Mouse (Mus musculus): ENCODE measurements around the gene Slc25a20. TPM values are rescaled to one million over a fixed set of nuclear protein-coding genes. Genes with fewer than 3 reads are reported as not detected.

Gene Slc25a20
- polyA plus RNA-seq, 1 experiment from 2014 or later: 75.1 TPM

DNA sequence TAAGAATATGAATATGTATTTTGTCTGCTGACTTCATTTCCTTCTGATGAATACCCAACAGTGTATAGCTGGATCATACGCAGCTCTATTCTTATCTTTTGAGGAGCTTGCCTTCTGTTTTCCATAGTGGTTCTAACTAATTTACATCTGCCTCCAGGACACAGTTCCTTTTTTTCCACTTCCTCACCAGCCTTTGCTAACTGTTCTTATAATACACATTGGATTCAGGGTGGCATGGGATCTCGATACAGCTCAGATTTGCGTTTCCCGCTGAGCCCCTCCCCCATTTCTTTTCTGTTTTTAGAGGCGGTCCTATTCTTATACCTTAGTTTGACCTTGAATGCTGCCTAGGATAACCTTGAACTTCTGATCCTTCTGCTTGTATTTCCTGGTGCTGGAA, 64.2 kb downstream of the Slc25a20 start:
- H3K27me3 ChIP-seq (ENCODE audit: control insufficient read depth, insufficient read depth, low read length): no peaks in the 10 kb centered on the region
- H3K9me3 ChIP-seq (ENCODE audit: control insufficient read depth, low read length): no peaks in the 10 kb centered on the region
- no peak for DNase-seq (ENCODE audit: low spot score)
- 92% methylated on average over 5 of the region's 5 CpGs for WGBS
- ATAC-seq (ENCODE audit: low FRiP score, low TSS enrichment): no peak
- H3K36me3 ChIP-seq (ENCODE audit: control insufficient read depth, insufficient read depth, low read length): no peaks in the 10 kb centered on the region; the same call in 1 of the 2 replicates
- H3K27ac ChIP-seq (replicated peaks): no peak overlapping the region
- TF ChIP-seq CTCF (IDR thresholded peaks at IDR 0.05; ENCODE audit: low read depth) (no peak), EP300 (optimal IDR thresholded peaks at IDR 0.05) (no peak)
- H3K4me1 ChIP-seq (replicated peaks; ENCODE audit: control insufficient read depth, insufficient read depth): no peaks in the 10 kb centered on the region
- no peak overlapping the region for H3K9ac ChIP-seq (ENCODE audit: low read length)
- H3K4me2 ChIP-seq (replicated peaks; ENCODE audit: low read depth): no peak overlapping the region
- no peak overlapping the region for H3K4me3 ChIP-seq (ENCODE audit: low read depth, low read length)

DNA sequence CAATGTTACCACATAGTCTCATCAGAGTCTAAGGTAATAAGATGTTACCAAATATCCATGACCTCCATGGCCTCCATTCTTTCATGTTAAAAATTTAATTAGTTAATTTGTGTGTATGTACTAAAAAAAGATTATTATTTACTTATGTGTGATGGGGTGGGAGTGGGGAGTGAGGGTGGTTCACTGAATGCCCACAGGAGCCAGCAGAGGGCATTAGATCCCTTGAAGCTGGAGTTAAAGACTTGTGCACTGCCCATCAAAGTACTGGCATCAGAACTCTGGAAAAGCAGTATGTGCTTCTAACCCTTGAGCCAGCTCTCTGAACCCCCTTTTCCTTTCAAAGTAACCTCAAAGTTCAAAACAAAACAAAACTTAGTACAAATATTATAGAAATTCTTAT, 67.2 kb downstream of the Slc25a20 start:
- Histone ChIP-seq H3K27me3 (ENCODE audit: control insufficient read depth, insufficient read depth, low read length) (no peaks in the 10 kb centered on the region), H3K36me3 (ENCODE audit: control insufficient read depth, insufficient read depth, low read length) (no peaks in the 10 kb centered on the region; the same call in 1 of the 2 replicates), H3K4me3 (ENCODE audit: low read depth, low read length) (no peak overlapping the region), H3K27ac (replicated peaks) (no peak overlapping the region), H3K4me2 (replicated peaks; ENCODE audit: low read depth) (no peak overlapping the region), H3K9ac (ENCODE audit: low read length) (no peak overlapping the region), H3K4me1 (replicated peaks; ENCODE audit: control insufficient read depth, insufficient read depth) (no peaks in the 10 kb centered on the region), H3K9me3 (ENCODE audit: control insufficient read depth, low read length) (no peaks in the 10 kb centered on the region)
- DNase-seq (ENCODE audit: low spot score): no peak
- TF ChIP-seq EP300 (optimal IDR thresholded peaks at IDR 0.05): no peak
- TF ChIP-seq CTCF (IDR thresholded peaks at IDR 0.05; ENCODE audit: low read depth): peak; percentile 49
- ATAC-seq (ENCODE audit: low FRiP score, low TSS enrichment): no peak

DNA sequence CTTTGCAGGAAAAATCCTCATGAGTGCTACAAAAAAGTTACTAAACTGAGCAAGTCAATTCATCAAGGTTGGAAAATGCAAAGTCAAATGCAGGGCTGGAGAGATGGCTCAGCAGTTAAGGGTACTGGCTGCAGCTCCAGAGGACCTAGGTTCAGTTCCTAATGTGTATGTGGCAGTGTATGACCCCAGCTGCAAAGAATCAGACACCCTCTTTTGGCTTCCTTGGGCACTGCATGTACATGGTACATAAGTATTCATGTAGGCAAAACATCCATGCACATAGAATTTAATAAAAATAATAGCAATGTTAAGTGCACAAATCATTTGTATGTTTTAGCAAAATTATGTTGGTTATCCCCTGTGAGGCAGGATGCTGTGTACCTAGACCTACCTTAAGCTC, 70.6 kb downstream of the Slc25a20 start:
- DNase-seq (ENCODE audit: low spot score): no peak
- TF ChIP-seq EP300 (optimal IDR thresholded peaks at IDR 0.05): no peak
- peak; percentile 58 for TF ChIP-seq CTCF (IDR thresholded peaks at IDR 0.05; ENCODE audit: low read depth)
- Histone ChIP-seq H3K4me1 (replicated peaks; ENCODE audit: control insufficient read depth, insufficient read depth) (no peaks in the 10 kb centered on the region), H3K4me3 (ENCODE audit: low read depth, low read length) (no peak overlapping the region), H3K9me3 (ENCODE audit: control insufficient read depth, low read length) (no peaks in the 10 kb centered on the region), H3K9ac (ENCODE audit: low read length) (no peak overlapping the region), H3K27me3 (ENCODE audit: control insufficient read depth, insufficient read depth, low read length) (no peaks in the 10 kb centered on the region), H3K36me3 (ENCODE audit: control insufficient read depth, insufficient read depth, low read length) (peaks cover 3% of the 10 kb centered on the region), H3K4me2 (replicated peaks; ENCODE audit: low read depth) (no peak overlapping the region), H3K27ac (replicated peaks) (no peak overlapping the region)
- no peak for ATAC-seq (ENCODE audit: low FRiP score, low TSS enrichment)

Small RNAs within 50 kb of the gene (microRNA-seq; reads per million reads assigned to microRNA genes)
- gene Gm26298: not detected

Other genes starting within 250 kb of the Slc25a20 start
- 0.39 and 0.41 TPM in 2 replicates for gene Ccdc36, start 233.6 kb upstream of the Slc25a20 start, polyA plus RNA-seq (2015; fragmentation: Nextera tagmentation; extraction: Ambion mirVana)
- not detected in 2 replicates for gene BC048562, start 225.6 kb upstream of the Slc25a20 start, polyA plus RNA-seq (2015; fragmentation: Nextera tagmentation; extraction: Ambion mirVana)
- 29.7 and 32.2 TPM in 2 replicates for gene Ccdc71, start 201.6 kb upstream of the Slc25a20 start, polyA plus RNA-seq (2015; fragmentation: Nextera tagmentation; extraction: Ambion mirVana)
- gene Klhdc8b, start 200.5 kb upstream of the Slc25a20 start, polyA plus RNA-seq (2015; fragmentation: Nextera tagmentation; extraction: Ambion mirVana): 37.2 and 46.7 TPM in 2 replicates
- 19.2 and 21.8 TPM in 2 replicates for gene Lamb2, start 182.4 kb upstream of the Slc25a20 start, polyA plus RNA-seq (2015; fragmentation: Nextera tagmentation; extraction: Ambion mirVana)
- gene Usp19, start 171.5 kb upstream of the Slc25a20 start, polyA plus RNA-seq (2015; fragmentation: Nextera tagmentation; extraction: Ambion mirVana): 22.2 and 22.7 TPM in 2 replicates
- gene Qars, start 154.4 kb upstream of the Slc25a20 start, polyA plus RNA-seq (2015; fragmentation: Nextera tagmentation; extraction: Ambion mirVana): 66.4 and 70.6 TPM in 2 replicates
- 47.7 and 50.5 TPM in 2 replicates for gene Qrich1, start 145.3 kb upstream of the Slc25a20 start, polyA plus RNA-seq (2015; fragmentation: Nextera tagmentation; extraction: Ambion mirVana)
- 67.1 and 70.6 TPM in 2 replicates for gene Impdh2, start 101.8 kb upstream of the Slc25a20 start, polyA plus RNA-seq (2015; fragmentation: Nextera tagmentation; extraction: Ambion mirVana)
- gene Ndufaf3, start 94.7 kb upstream of the Slc25a20 start, polyA plus RNA-seq (2015; fragmentation: Nextera tagmentation; extraction: Ambion mirVana): 40.4 and 42.4 TPM in 2 replicates
- 44.9 and 50.5 TPM in 2 replicates for gene Dalrd3, start 92.2 kb upstream of the Slc25a20 start, polyA plus RNA-seq (2015; fragmentation: Nextera tagmentation; extraction: Ambion mirVana)
- gene Wdr6, start 83.3 kb upstream of the Slc25a20 start, polyA plus RNA-seq (2015; fragmentation: Nextera tagmentation; extraction: Ambion mirVana): 23.2 and 25.5 TPM in 2 replicates
- 3.7 and 4.4 TPM in 2 replicates for gene P4htm, start 64.4 kb upstream of the Slc25a20 start, polyA plus RNA-seq (2015; fragmentation: Nextera tagmentation; extraction: Ambion mirVana)
- 25.1 and 27.2 TPM in 2 replicates for gene Arih2, start 12.7 kb upstream of the Slc25a20 start, polyA plus RNA-seq (2015; fragmentation: Nextera tagmentation; extraction: Ambion mirVana)
- gene Prkar2a, start 27.2 kb downstream of the Slc25a20 start, polyA plus RNA-seq (2015; fragmentation: Nextera tagmentation; extraction: Ambion mirVana): 22.2 and 24.0 TPM in 2 replicates
- gene Ip6k2, start 121.7 kb downstream of the Slc25a20 start, polyA plus RNA-seq (2015; fragmentation: Nextera tagmentation; extraction: Ambion mirVana): 35.7 and 37.8 TPM in 2 replicates
- 7.9 and 8.5 TPM in 2 replicates for gene Nckipsd, start 146.3 kb downstream of the Slc25a20 start, polyA plus RNA-seq (2015; fragmentation: Nextera tagmentation; extraction: Ambion mirVana)
- 0.15 and 0.22 TPM in 2 replicates for gene Celsr3, start 164.2 kb downstream of the Slc25a20 start, polyA plus RNA-seq (2015; fragmentation: Nextera tagmentation; extraction: Ambion mirVana)
- 8.0 and 8.2 TPM in 2 replicates for gene Slc26a6, start 191.2 kb downstream of the Slc25a20 start, polyA plus RNA-seq (2015; fragmentation: Nextera tagmentation; extraction: Ambion mirVana)

Measured in stomach, postnatal 0 days (tissue).